Mouse (Mus musculus): Measurements from ENCODE around the gene Hsf2bp. TPM values are rescaled to one million over a fixed set of nuclear protein-coding genes. Genes with fewer than 3 reads are reported as not detected.

The Hsf2bp gene
- polyA plus RNA-seq, 1 experiment from 2014 or later = 0.30 TPM

GRCm38 (mm10) chr17:31994132-31994531 is 42.0 kb downstream of the Hsf2bp start:
- Histone ChIP-seq H3K4me1 (replicated peaks) (no peaks in the 10 kb centered on the region), H3K9me3 (no peaks in the 10 kb centered on the region)

GRCm38 (mm10) chr17:31993354-31993753 is 42.8 kb downstream of the Hsf2bp start:
- WGBS = 95% methylated on average over 1 of the region's 1 CpGs
- H3K9me3 ChIP-seq = no peaks in the 10 kb centered on the region

More at GRCm38 (mm10) chr17:31994132-31994531, 42.0 kb downstream of the Hsf2bp start:
- DNase-seq (ENCODE audit: low spot score) = no peak
- no peaks in the 10 kb centered on the region for H3K36me3 ChIP-seq
- no peak overlapping the region for H3K27ac ChIP-seq
- H3K27me3 ChIP-seq (ENCODE audit: insufficient read depth, poor library complexity, severe bottlenecking) = no peaks in the 10 kb centered on the region
- no peak overlapping the region for H3K4me3 ChIP-seq

GRCm38 (mm10) chr17:31992004-31992403 is 44.1 kb downstream of the Hsf2bp start:
- H3K4me1 ChIP-seq (replicated peaks) = no peaks in the 10 kb centered on the region
- no peaks in the 10 kb centered on the region for H3K27me3 ChIP-seq (ENCODE audit: insufficient read depth, poor library complexity, severe bottlenecking)
- 64% methylated on average over 2 of the region's 2 CpGs for WGBS
- no peaks in the 10 kb centered on the region for H3K36me3 ChIP-seq
- no peak for DNase-seq (ENCODE audit: low spot score)
- no peak overlapping the region for H3K4me3 ChIP-seq
- no peaks in the 10 kb centered on the region for H3K9me3 ChIP-seq
- no peak overlapping the region for H3K27ac ChIP-seq

More at GRCm38 (mm10) chr17:31993354-31993753, 42.8 kb downstream of the Hsf2bp start:
- Histone ChIP-seq H3K27me3 (ENCODE audit: insufficient read depth, poor library complexity, severe bottlenecking) (no peaks in the 10 kb centered on the region), H3K36me3 (no peaks in the 10 kb centered on the region), H3K27ac (no peak overlapping the region), H3K4me1 (replicated peaks) (no peaks in the 10 kb centered on the region), H3K4me3 (no peak overlapping the region)
- DNase-seq (ENCODE audit: low spot score) = no peak

GRCm38 (mm10) chr17:31989035-31989434 is 47.1 kb downstream of the Hsf2bp start:
- Histone ChIP-seq H3K4me3 (no peak overlapping the region), H3K36me3 (no peaks in the 10 kb centered on the region), H3K27me3 (ENCODE audit: insufficient read depth, poor library complexity, severe bottlenecking) (no peaks in the 10 kb centered on the region), H3K27ac (no peak overlapping the region), H3K9me3 (no peaks in the 10 kb centered on the region), H3K4me1 (replicated peaks) (no peaks in the 10 kb centered on the region)
- DNase-seq (ENCODE audit: low spot score) = no peak
- WGBS = 88% methylated on average over 2 of the region's 2 CpGs

DNA sequence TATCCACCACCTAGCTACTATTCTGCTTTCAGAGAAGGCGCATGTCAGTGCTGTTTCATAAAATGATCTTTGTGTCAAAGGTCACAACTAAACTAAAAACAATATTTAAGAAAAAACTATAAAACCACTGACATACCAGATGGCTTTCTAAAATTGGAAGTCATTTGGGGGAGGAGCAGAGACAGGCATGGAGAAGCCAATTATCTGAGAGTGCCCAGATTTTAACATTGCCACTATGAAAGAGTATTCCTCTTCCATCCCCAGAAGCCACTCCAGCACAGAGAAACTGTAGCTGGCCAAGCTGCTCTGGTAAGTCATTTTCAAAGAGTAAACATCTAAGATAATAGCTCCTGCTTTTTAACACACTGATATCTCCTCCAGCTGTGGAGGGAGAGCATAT is 49.2 kb downstream of the Hsf2bp start:
- Histone ChIP-seq H3K36me3 (no peaks in the 10 kb centered on the region), H3K27me3 (ENCODE audit: insufficient read depth, poor library complexity, severe bottlenecking) (no peaks in the 10 kb centered on the region), H3K4me3 (no peak overlapping the region), H3K9me3 (no peaks in the 10 kb centered on the region), H3K27ac (no peak overlapping the region), H3K4me1 (replicated peaks) (peaks cover 15% of the 10 kb centered on the region)
- DNase-seq (ENCODE audit: low spot score) = no peak
- 90% methylated on average over 1 of the region's 1 CpGs for WGBS

- Histone ChIP-seq H3K27ac (0 out of 2 replicates have a peak overlapping the region, but pooled peaks have one; percentile 29), H3K4me1 (replicated peaks) (peaks cover 15% of the 10 kb centered on the region), H3K27me3 (ENCODE audit: insufficient read depth, poor library complexity, severe bottlenecking) (no peaks in the 10 kb centered on the region), H3K4me3 (no peak overlapping the region), H3K36me3 (no peaks in the 10 kb centered on the region), H3K9me3 (no peaks in the 10 kb centered on the region)
- peak; percentile 23 for DNase-seq (ENCODE audit: low spot score)
- WGBS = 24% methylated on average over 3 of the region's 3 CpGs
These were observed 52.7 kb downstream of the Hsf2bp start for GRCm38 (mm10) chr17:31983491-31983890.

- Histone ChIP-seq H3K4me3 (no peak overlapping the region), H3K4me1 (replicated peaks) (peaks cover 15% of the 10 kb centered on the region), H3K27me3 (ENCODE audit: insufficient read depth, poor library complexity, severe bottlenecking) (no peaks in the 10 kb centered on the region), H3K27ac (no peak overlapping the region), H3K9me3 (no peaks in the 10 kb centered on the region), H3K36me3 (no peaks in the 10 kb centered on the region)
- WGBS = 84% methylated on average over 11 of the region's 11 CpGs
- no peak for DNase-seq (ENCODE audit: low spot score)
These were observed 53.6 kb downstream of the Hsf2bp start for GRCm38 (mm10) chr17:31982326-31983190.

GRCm38 (mm10) chr17:31979888-31980287 is 56.3 kb downstream of the Hsf2bp start:
- Histone ChIP-seq H3K36me3 (no peaks in the 10 kb centered on the region), H3K27ac (no peak overlapping the region), H3K27me3 (ENCODE audit: insufficient read depth, poor library complexity, severe bottlenecking) (no peaks in the 10 kb centered on the region), H3K4me3 (no peak overlapping the region), H3K4me1 (replicated peaks) (peaks cover 19% of the 10 kb centered on the region), H3K9me3 (no peaks in the 10 kb centered on the region)
- 69% methylated on average over 4 of the region's 4 CpGs for WGBS
- no peak for DNase-seq (ENCODE audit: low spot score)

GRCm38 (mm10) chr17:31977131-31977530 is 59.0 kb downstream of the Hsf2bp start:
- no peak overlapping the region for H3K27ac ChIP-seq
- no peak for DNase-seq (ENCODE audit: low spot score)
- H3K36me3 ChIP-seq = no peaks in the 10 kb centered on the region
- H3K9me3 ChIP-seq = no peaks in the 10 kb centered on the region
- H3K27me3 ChIP-seq (ENCODE audit: insufficient read depth, poor library complexity, severe bottlenecking) = no peaks in the 10 kb centered on the region
- no peak overlapping the region for H3K4me3 ChIP-seq
- peaks cover 3% of the 10 kb centered on the region for H3K4me1 ChIP-seq (replicated peaks)

DNA sequence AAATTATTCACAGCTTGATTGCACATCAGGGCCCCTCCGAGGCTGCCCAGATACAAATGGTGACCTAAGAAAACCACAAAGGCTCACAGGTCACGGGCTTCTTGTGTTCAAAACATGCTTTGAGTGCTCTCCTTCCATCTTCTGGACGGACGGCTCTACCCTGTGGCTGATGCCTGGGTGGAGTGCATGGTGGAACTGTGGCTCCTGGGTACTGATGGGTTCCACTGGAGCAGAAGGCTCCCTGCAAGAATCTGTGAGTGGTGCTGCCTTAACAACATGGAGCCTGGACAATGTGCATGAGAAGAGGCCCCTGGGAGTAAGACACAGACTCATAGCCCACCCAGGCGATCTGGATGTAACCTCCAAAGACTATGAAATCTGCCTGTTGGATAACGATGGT is 59.6 kb downstream of the Hsf2bp start:
- H3K27ac ChIP-seq = no peak overlapping the region
- H3K27me3 ChIP-seq (ENCODE audit: insufficient read depth, poor library complexity, severe bottlenecking) = no peaks in the 10 kb centered on the region
- no peak overlapping the region for H3K4me3 ChIP-seq
- WGBS = 79% methylated on average over 6 of the region's 6 CpGs
- DNase-seq (ENCODE audit: low spot score) = no peak
- peaks cover 3% of the 10 kb centered on the region for H3K4me1 ChIP-seq (replicated peaks)
- H3K36me3 ChIP-seq = no peaks in the 10 kb centered on the region
- H3K9me3 ChIP-seq = no peaks in the 10 kb centered on the region

GRCm38 (mm10) chr17:31974694-31975093 is 61.5 kb downstream of the Hsf2bp start:
- 85% methylated on average over 5 of the region's 5 CpGs for WGBS
- no peak overlapping the region for H3K27ac ChIP-seq
- no peaks in the 10 kb centered on the region for H3K27me3 ChIP-seq (ENCODE audit: insufficient read depth, poor library complexity, severe bottlenecking)
- DNase-seq (ENCODE audit: low spot score) = no peak
- no peaks in the 10 kb centered on the region for H3K9me3 ChIP-seq
- H3K4me1 ChIP-seq (replicated peaks) = peaks cover 3% of the 10 kb centered on the region; the same call in 1 of the 2 replicates
- H3K4me3 ChIP-seq = no peak overlapping the region
- no peaks in the 10 kb centered on the region for H3K36me3 ChIP-seq

GRCm38 (mm10) chr17:31973664-31974230 is 62.4 kb downstream of the Hsf2bp start:
- Histone ChIP-seq H3K36me3 (no peaks in the 10 kb centered on the region), H3K27me3 (ENCODE audit: insufficient read depth, poor library complexity, severe bottlenecking) (no peaks in the 10 kb centered on the region), H3K27ac (no peak overlapping the region), H3K4me1 (replicated peaks) (peaks cover 3% of the 10 kb centered on the region; the same call in 1 of the 2 replicates), H3K4me3 (no peak overlapping the region), H3K9me3 (no peaks in the 10 kb centered on the region)
- 78% methylated on average over 7 of the region's 7 CpGs for WGBS
- no peak for DNase-seq (ENCODE audit: low spot score)

- DNase-seq (ENCODE audit: low spot score) = no peak
- WGBS = 91% methylated on average over 2 of the region's 2 CpGs
- no peak overlapping the region for H3K4me3 ChIP-seq
- H3K27me3 ChIP-seq (ENCODE audit: insufficient read depth, poor library complexity, severe bottlenecking) = no peaks in the 10 kb centered on the region
- no peaks in the 10 kb centered on the region for H3K36me3 ChIP-seq
- H3K9me3 ChIP-seq = no peaks in the 10 kb centered on the region
- no peak overlapping the region for H3K27ac ChIP-seq
- H3K4me1 ChIP-seq (replicated peaks) = no peaks in the 10 kb centered on the region; the same call in 1 of the 2 replicates
These were observed 65.3 kb downstream of the Hsf2bp start for GRCm38 (mm10) chr17:31970890-31971289.

Measured in hindbrain, embryonic 10.5 days (tissue).